Mouse (Mus musculus) MEL (cell line): ENCODE measurements at regions not wholly inside any gene's neighbourhood (a gene's known extent, or its start where the extent isn't known, plus 50 kb on each side); places are given as distances from the start of the nearest gene placed in this dataset.

Source experiments
- DNase-seq: peaks from one replicate; pipeline ENCODE4 v3.0.0; 2011; ENCODE audit warnings: low read depth, low spot score
- H3K27ac ChIP-seq: 2 replicates; pipeline ENCODE4 v1.5.1; 2012; ENCODE audit warnings: low read depth, mild to moderate bottlenecking, control low read depth, low read length, moderate library complexity; ENCODE audit not compliant: control insufficient read depth
- H3K27me3 ChIP-seq, 2 experiments: fragments of 150-350 bp in 1 of 2; sonication (generic) in 1 of 2; 2 replicates each; pipeline ENCODE4 v1.6.1; 2012; ENCODE audit warnings: low read length in 2 of 2, mild to moderate bottlenecking in 2 of 2, improper control_type of control experiment in 1 of 2, moderate library complexity in 1 of 2; ENCODE audit not compliant: insufficient read depth in 2 of 2, control insufficient read depth in 1 of 2
- H3K36me3 ChIP-seq, 2 experiments: 2 replicates each; pipeline ENCODE4 v1.6.1; 2012 to 2014; ENCODE audit warnings: low read length in 2 of 2, improper control_type of control experiment in 1 of 2, inconsistent platforms in 1 of 2, mild to moderate bottlenecking in 1 of 2; ENCODE audit not compliant: insufficient read depth in 2 of 2, control insufficient read depth in 1 of 2
- H3K4me1 ChIP-seq, 2 experiments: fragments of 150-350 bp in 1 of 2; sonication (generic) in 1 of 2; 2 replicates each; pipeline ENCODE4 v1.6.1; 2012; ENCODE audit warnings: low read length in 2 of 2, improper control_type of control experiment in 1 of 2, mild to moderate bottlenecking in 1 of 2; ENCODE audit not compliant: insufficient read depth in 2 of 2, control insufficient read depth in 1 of 2
- H3K4me3 ChIP-seq, 2 experiments: fragments of 150-350 bp in 1 of 2; sonication (generic) in 1 of 2; 2 replicates each; pipeline ENCODE4 v1.5.1; 2012; ENCODE audit warnings: low read depth in 2 of 2, low read length in 2 of 2, mild to moderate bottlenecking in 2 of 2, moderate library complexity in 2 of 2, control low read depth in 1 of 2, improper control_type of control experiment in 1 of 2; ENCODE audit not compliant: control insufficient read depth in 1 of 2, insufficient read depth in 1 of 2
- H3K79me2 ChIP-seq: 2 replicates; pipeline ENCODE4 v1.6.1; 2012; ENCODE audit warnings: mild to moderate bottlenecking, low read length, moderate library complexity; ENCODE audit not compliant: control insufficient read depth, poor library complexity, insufficient read depth
- H3K9ac ChIP-seq: 2 replicates; pipeline ENCODE4 v1.6.1; 2012; ENCODE audit warnings: low read depth, mild to moderate bottlenecking, control low read depth, low read length, moderate library complexity; ENCODE audit not compliant: control insufficient read depth, poor library complexity, severe bottlenecking
- H3K9me3 ChIP-seq: fragments of 150-350 bp; sonication (generic); replicated peaks from 2 replicates; pipeline ENCODE4 v1.6.1; 2012; ENCODE audit warnings: mild to moderate bottlenecking, low read length, improper control_type of control experiment, moderate library complexity; ENCODE audit not compliant: insufficient read depth
- BHLHE40 ChIP-seq: IDR thresholded peaks from 2 replicates; pipeline ENCODE4 v1.6.1; 2012; ENCODE audit warnings: low read depth, mild to moderate bottlenecking, inconsistent platforms, low read length, improper control_type of control experiment, borderline replicate concordance
- CHD2 ChIP-seq: IDR thresholded peaks from 2 replicates; pipeline ENCODE4 v1.6.1; 2011; ENCODE audit warnings: low read length, improper control_type of control experiment
- CTCF ChIP-seq, 3 experiments: IDR thresholded peaks in 2 of 3; conservative IDR thresholded peaks in 1 of 3; 2 replicates each; pipeline ENCODE4 v1.5.1; 2011 to 2012; ENCODE audit warnings: low read length in 3 of 3, low read depth in 2 of 3, mild to moderate bottlenecking in 2 of 3, improper control_type of control experiment in 1 of 3, inconsistent platforms in 1 of 3, mixed read lengths in 1 of 3, moderate library complexity in 1 of 3; ENCODE audit not compliant: control insufficient read depth in 1 of 3, insufficient read depth in 1 of 3, poor library complexity in 1 of 3, severe bottlenecking in 1 of 3
- GATA1 ChIP-seq: IDR thresholded peaks from 2 replicates; pipeline ENCODE4 v1.6.1; 2011; ENCODE audit warnings: low read depth, low read length, improper control_type of control experiment
- MAFK ChIP-seq: IDR thresholded peaks from 2 replicates; pipeline ENCODE4 v1.6.1; 2011; ENCODE audit warnings: low read depth, mild to moderate bottlenecking, low read length, improper control_type of control experiment, borderline replicate concordance
- MAX ChIP-seq: IDR thresholded peaks from 2 replicates; pipeline ENCODE4 v1.6.1; 2011; ENCODE audit warnings: low read length, improper control_type of control experiment
- MAZ ChIP-seq: IDR thresholded peaks from 2 replicates; pipeline ENCODE4 v1.6.1; 2012; ENCODE audit warnings: low read depth, mild to moderate bottlenecking, inconsistent platforms, low read length, improper control_type of control experiment
- MEF2A ChIP-seq: IDR thresholded peaks from 2 replicates; pipeline ENCODE4 v1.6.1; 2014; ENCODE audit warnings: low read depth, mild to moderate bottlenecking, inconsistent platforms, low read length, improper control_type of control experiment; ENCODE audit not compliant: poor library complexity, insufficient replicate concordance, severe bottlenecking; ENCODE audit errors: extremely low read depth
- MXI1 ChIP-seq: IDR thresholded peaks from 2 replicates; pipeline ENCODE4 v1.6.1; 2011; ENCODE audit warnings: mild to moderate bottlenecking, low read depth, low read length, improper control_type of control experiment
- MYC ChIP-seq: IDR thresholded peaks from 2 replicates; pipeline ENCODE4 v1.6.1; 2011; ENCODE audit warnings: low read depth, mild to moderate bottlenecking, low read length, improper control_type of control experiment, moderate library complexity
- NELFE ChIP-seq: IDR thresholded peaks from 2 replicates; pipeline ENCODE4 v1.6.1; 2011; ENCODE audit warnings: low read depth, low read length, improper control_type of control experiment
- NRF1 ChIP-seq: IDR thresholded peaks from 2 replicates; pipeline ENCODE4 v1.6.1; 2014; ENCODE audit warnings: low read depth, mild to moderate bottlenecking, inconsistent platforms, low read length, improper control_type of control experiment, moderate library complexity; ENCODE audit not compliant: poor library complexity, insufficient read depth, severe bottlenecking
- RCOR1 ChIP-seq: IDR thresholded peaks from 2 replicates; pipeline ENCODE4 v1.6.1; 2012; ENCODE audit warnings: low read depth, mild to moderate bottlenecking, inconsistent platforms, low read length, improper control_type of control experiment
- SMC3 ChIP-seq: IDR thresholded peaks from 2 replicates; pipeline ENCODE4 v1.6.1; 2011; ENCODE audit warnings: low read depth, low read length, improper control_type of control experiment
- TAL1 ChIP-seq: IDR thresholded peaks from 2 replicates; pipeline ENCODE4 v1.6.1; 2012; ENCODE audit warnings: mild to moderate bottlenecking, inconsistent platforms, low read length, moderate library complexity, mixed read lengths
- TBP ChIP-seq: IDR thresholded peaks from 2 replicates; pipeline ENCODE4 v1.8.0; 2011; ENCODE audit warnings: low read depth, low read length, improper control_type of control experiment
- USF2 ChIP-seq, 2 experiments: IDR thresholded peaks; 2 replicates each; pipeline ENCODE4 v1.6.1; 2011 to 2012; ENCODE audit warnings: improper control_type of control experiment in 2 of 2, low read length in 2 of 2, borderline replicate concordance in 1 of 2, inconsistent platforms in 1 of 2, low read depth in 1 of 2, mild to moderate bottlenecking in 1 of 2; ENCODE audit not compliant: insufficient read depth in 1 of 2
- ZKSCAN1 ChIP-seq: IDR thresholded peaks from 2 replicates; pipeline ENCODE4 v1.6.1; 2012; ENCODE audit warnings: low read depth, mild to moderate bottlenecking, inconsistent platforms, low read length, improper control_type of control experiment, moderate library complexity
- ZNF384 ChIP-seq: IDR thresholded peaks from 2 replicates; pipeline ENCODE4 v1.6.1; 2012; ENCODE audit warnings: low read depth, mild to moderate bottlenecking, inconsistent platforms, low read length, improper control_type of control experiment

GRCm38 (mm10) chr13:35395192-35395591 lies 264.4 kb upstream of the Cdyl start:
- Histone ChIP-seq H3K9me3 (no peaks in the 10 kb centered on the region), H3K79me2 (no peaks in the 10 kb centered on the region), H3K27me3 (no peaks in the 10 kb centered on the region; a peak in 1 of 4 replicates), H3K27ac (no peak overlapping the region), H3K9ac (no peak overlapping the region), H3K4me3 (no peak overlapping the region), H3K4me1 (no peaks in the 10 kb centered on the region), H3K36me3 (no peaks in the 10 kb centered on the region)
- no peak for DNase-seq
- TF ChIP-seq USF2 (IDR thresholded peaks at IDR 0.05; ENCODE audit: borderline replicate concordance in 1 of 2, insufficient read depth in 1 of 2, low read depth in 1 of 2, low read length in 2 of 2) (no peak), MAZ (no peak), MAFK (no peak), MAX (no peak), ZKSCAN1 (no peak), ZNF384 (no peak), CHD2 (no peak), TBP (no peak), SMC3 (no peak), NELFE (no peak), MXI1 (no peak), GATA1 (no peak), TAL1 (no peak)

GRCm38 (mm10) chr13:35395630-35396029 lies 264.0 kb upstream of the Cdyl start:
- Histone ChIP-seq H3K79me2 (no peaks in the 10 kb centered on the region), H3K36me3 (no peaks in the 10 kb centered on the region), H3K4me3 (no peak overlapping the region), H3K9me3 (no peaks in the 10 kb centered on the region), H3K27me3 (no peaks in the 10 kb centered on the region; a peak in 1 of 4 replicates), H3K27ac (no peak overlapping the region), H3K9ac (no peak overlapping the region), H3K4me1 (no peaks in the 10 kb centered on the region)
- DNase-seq, result no peak
- TF ChIP-seq NRF1 (no peak), RCOR1 (no peak), CTCF (IDR thresholded peaks at IDR 0.05 in 2 of 3, conservative IDR thresholded peaks at IDR 0.05 in 1 of 3; ENCODE audit: control insufficient read depth in 1 of 3, insufficient read depth in 1 of 3, low read depth in 2 of 3, low read length in 3 of 3, poor library complexity in 1 of 3, severe bottlenecking in 1 of 3) (no peak), MEF2A (no peak), NELFE (no peak), MYC (no peak), BHLHE40 (no peak), TBP (no peak), TAL1 (no peak)
